Mouse (Mus musculus) neutrophil, adult 5-6 weeks (primary cell): ENCODE measurements around the gene Spns1. TPM values are rescaled to one million over a fixed set of nuclear protein-coding genes. Genes with fewer than 3 reads are reported as not detected.

ENCODE experiments used
- ATAC-seq: fragments of 151-379, 151-347 bp; 2 replicates; pipeline ENCODE4 v1.8.0; 2017; ENCODE audit warnings: mild to moderate bottlenecking, moderate TSS enrichment; ENCODE audit not compliant: insufficient number of reproducible peaks, poor library complexity, low FRiP score, severe bottlenecking; ENCODE audit errors: extremely low read depth
- total RNA-seq: library from RNA; stranded (forward); fragments of 200-1000 nt; gene quantifications from 2 replicates; pipeline ENCODE4 v1.2.3, GENCODE M21; 2017

Spns1 gene
- total RNA-seq, 1 experiment from 2014 or later, result 14.8 TPM

- no peak for ATAC-seq
These were observed 2.2 kb downstream of the Spns1 start for GRCm38 (mm10) chr7:126375012-126375411.

GRCm38 (mm10) chr7:126374526-126374925 is 2.7 kb downstream of the Spns1 start:
- ATAC-seq, result no peak

- ATAC-seq, result no peak
These were observed 4.2 kb downstream of the Spns1 start for GRCm38 (mm10) chr7:126373007-126373406.

GRCm38 (mm10) chr7:126369393-126369792 is 7.9 kb downstream of the Spns1 start, which contains the start of gene Lat:
TSS of gene Lat (minus strand) at chr7:126369570.
- ATAC-seq, result peak; percentile 66

- no peak for ATAC-seq
These were observed 8.9 kb downstream of the Spns1 start for GRCm38 (mm10) chr7:126368367-126368766.

GRCm38 (mm10) chr7:126367636-126368035 is 9.6 kb downstream of the Spns1 start:
- no peak for ATAC-seq

GRCm38 (mm10) chr7:126363038-126363437 is 14.2 kb downstream of the Spns1 start:
- no peak for ATAC-seq

- no peak for ATAC-seq
These were observed 18.2 kb downstream of the Spns1 start for GRCm38 (mm10) chr7:126359049-126359448.

- ATAC-seq, result no peak
These were observed 18.8 kb downstream of the Spns1 start for GRCm38 (mm10) chr7:126358413-126358812.

- ATAC-seq, result no peak
These were observed 19.4 kb downstream of the Spns1 start for GRCm38 (mm10) chr7:126357838-126358237.

GRCm38 (mm10) chr7:126356793-126357591 is 20.3 kb downstream of the Spns1 start:
- ATAC-seq, result no peak

GRCm38 (mm10) chr7:126355847-126356597 is 21.2 kb downstream of the Spns1 start:
- ATAC-seq, result no peak

GRCm38 (mm10) chr7:126354738-126355614 is 22.3 kb downstream of the Spns1 start:
- no peak for ATAC-seq

GRCm38 (mm10) chr7:126353994-126354365 is 23.3 kb downstream of the Spns1 start:
- no peak for ATAC-seq

GRCm38 (mm10) chr7:126353251-126353993 is 23.8 kb downstream of the Spns1 start:
- no peak for ATAC-seq

GRCm38 (mm10) chr7:126351419-126351951 is 25.8 kb downstream of the Spns1 start:
- ATAC-seq, result no peak

- ATAC-seq, result no peak
These were observed 26.4 kb downstream of the Spns1 start for GRCm38 (mm10) chr7:126350748-126351418.

GRCm38 (mm10) chr7:126348293-126348692 is 29.0 kb downstream of the Spns1 start:
- no peak for ATAC-seq
